Mouse (Mus musculus): ENCODE data around the gene Snai3. TPM values are rescaled to one million over a fixed set of nuclear protein-coding genes. Genes with fewer than 3 reads are reported as not detected.

The Snai3 gene
- total RNA-seq, 1 experiment from 2014 or later = not detected

DNA sequence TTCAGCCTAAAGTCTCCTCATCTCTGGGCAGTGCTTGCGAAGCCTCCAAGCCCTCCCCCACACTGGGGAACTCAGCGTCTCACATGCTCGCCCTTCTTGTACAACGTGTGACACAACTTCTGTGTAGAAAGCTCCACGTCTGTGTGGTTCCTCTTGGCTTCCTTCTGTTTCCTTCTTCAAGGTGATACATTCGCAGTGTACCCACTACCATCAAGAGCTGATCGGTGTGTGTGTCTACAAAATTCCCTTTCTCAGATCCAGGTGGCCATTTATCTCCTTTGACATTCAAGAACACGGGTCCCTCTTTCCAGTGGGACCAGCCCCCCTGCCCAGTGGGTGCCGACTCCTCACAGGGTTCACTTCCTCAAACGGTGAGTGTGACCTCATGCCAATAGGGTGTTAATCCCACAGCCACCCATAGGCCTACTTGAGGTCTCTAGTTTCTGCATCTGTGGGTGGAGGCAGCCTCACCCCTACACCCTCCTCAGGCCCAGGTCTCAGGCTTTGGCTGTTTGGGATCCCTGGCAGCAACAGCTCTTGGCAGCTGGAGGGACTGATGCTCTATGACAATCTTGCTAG is 30.4 kb downstream of the Snai3 start:
- DNase-seq = no peak

- DNase-seq = no peak
Measured at GRCm38 (mm10) chr8:122428163-122428562, 32.4 kb downstream of the Snai3 start.

DNA sequence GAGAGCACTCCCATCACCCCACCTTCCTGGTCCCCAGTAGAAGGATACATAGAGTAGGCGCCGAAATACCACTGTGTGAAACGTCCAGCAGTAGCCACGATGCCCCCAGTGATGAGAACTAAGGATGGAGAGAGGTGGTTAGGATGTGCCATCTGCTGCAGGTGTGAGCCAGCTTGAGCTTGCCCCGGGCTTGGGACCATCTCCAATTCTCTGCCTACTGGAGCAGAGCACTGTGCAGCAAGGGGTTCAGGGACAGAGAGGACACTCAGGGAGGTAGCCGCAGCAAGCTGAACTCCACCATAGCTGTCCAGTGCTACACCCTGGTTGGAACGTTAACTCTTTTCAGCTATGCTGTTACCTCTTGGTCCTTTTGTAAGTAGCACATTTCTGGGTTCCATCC is 32.9 kb downstream of the Snai3 start:
- DNase-seq = no peak

GRCm38 (mm10) chr8:122426145-122426544 is 34.4 kb downstream of the Snai3 start:
- no peak for DNase-seq

DNA sequence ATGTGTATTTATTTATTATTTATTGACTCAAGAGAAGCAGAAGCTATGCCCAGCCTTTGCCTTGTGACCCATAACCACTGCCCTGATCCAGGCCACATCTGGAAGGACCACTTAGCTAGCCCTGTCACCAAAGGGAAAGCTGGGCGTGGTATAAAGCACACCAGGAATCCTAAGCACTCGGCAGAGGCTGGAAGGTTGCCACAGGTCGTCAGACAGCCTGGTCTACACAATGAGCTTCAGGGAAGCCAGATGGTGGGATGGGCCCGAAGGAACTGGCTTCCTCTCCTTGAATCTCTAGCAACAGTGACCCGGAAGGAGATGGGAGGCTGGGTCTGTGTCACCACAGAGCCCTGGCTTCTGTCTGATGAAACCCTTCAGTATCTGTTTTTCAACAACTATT is 36.9 kb downstream of the Snai3 start:
- DNase-seq = no peak

DNA sequence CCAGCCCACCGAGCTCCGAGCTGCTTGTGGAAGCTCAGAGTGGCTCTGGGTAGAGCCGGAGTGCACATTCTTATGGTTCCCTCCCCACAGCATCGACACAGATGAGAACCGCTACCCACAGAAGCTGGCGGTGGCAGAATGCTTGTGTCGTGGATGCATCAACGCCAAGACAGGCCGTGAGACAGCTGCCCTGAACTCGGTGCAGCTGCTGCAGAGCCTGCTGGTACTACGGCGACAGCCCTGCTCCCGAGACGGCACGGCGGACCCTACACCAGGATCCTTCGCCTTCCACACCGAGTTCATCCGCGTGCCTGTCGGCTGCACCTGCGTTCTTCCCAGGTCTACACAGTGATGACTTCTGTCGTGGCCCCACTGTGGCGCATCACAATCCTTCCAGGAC is 37.3 kb downstream of the Snai3 start:
- no peak for DNase-seq

GRCm38 (mm10) chr8:122421376-122422070 is 39.0 kb downstream of the Snai3 start, which contains the start of gene Il17c:
Gene Il17c (plus strand): TSS chr8:122422020.
- DNase-seq = peak; percentile 30

DNA sequence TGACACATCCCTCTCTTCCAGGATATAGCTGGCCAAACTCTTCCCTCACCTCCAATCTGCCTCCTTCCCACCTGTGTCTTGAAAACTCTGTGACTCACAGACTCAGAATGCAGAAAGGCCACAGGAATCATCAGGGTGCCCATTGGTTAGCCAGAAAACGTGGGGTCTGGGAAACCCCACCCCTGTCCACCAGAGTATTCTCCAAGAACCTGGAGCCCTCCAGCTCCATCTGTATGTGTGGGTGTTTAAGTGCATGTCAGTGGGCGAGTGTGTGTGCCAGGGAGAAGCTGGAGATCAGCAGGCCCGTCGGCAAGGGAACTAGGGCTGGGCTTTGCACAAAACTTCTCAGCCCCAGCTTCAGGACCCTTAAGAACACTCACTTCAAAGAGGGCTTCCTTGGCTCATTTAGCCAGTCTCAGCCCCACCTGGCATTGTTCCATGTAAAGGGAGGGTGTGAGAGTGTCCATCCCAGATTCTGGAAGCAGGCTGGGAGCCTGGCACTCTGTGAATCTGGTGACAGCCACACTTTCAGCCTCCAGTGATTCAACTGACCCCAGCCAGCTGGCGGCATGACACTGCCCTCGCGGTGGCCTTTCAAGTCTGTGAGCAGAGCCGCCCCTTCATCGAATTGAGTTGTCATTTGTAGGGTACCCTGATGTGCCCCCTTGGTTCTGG is 40.5 kb downstream of the Snai3 start:
- DNase-seq = no peak

- DNase-seq = no peak
Measured at GRCm38 (mm10) chr8:122415554-122415953, 45.0 kb downstream of the Snai3 start.

DNA sequence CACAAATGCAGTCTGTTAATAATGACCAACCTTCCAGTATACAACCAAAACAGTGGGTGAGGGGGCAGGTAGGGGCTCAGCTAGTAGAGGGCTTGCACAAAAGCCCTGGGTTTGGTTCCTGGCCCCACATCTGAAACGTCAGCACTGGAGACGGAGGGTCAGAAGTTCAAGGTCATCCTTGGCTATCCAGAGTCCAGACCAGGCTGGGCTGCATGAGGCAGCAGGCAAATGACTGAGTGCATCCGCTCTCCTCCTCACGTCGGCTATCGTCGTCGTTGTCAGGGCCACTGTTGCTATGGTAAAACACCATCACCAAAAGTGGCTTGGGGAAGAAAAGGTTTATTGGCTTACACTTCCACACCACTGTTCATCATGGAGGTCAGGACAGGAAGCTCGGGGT is 46.2 kb downstream of the Snai3 start:
- DNase-seq = no peak

DNA sequence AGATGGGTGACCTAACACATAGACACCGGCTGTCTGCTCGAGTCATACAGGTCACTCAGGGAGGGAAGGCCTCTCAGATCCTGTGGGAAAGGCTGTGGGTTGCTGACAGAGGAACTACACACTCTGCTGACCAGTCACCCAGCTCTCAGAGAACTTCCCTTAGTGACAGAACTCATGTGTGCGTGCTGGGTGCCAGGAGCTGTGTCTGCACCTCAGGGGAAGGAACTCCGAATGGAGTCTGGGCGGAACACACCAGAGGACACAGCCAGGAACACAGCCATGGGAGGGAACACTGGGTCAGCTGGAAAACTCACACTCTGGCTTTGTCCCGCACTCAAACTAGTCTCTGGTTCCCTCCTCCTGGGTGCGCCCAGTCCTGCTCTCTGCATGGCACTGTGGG is 52.9 kb downstream of the Snai3 start:
- DNase-seq = no peak

GRCm38 (mm10) chr8:122405146-122405805 is 55.3 kb downstream of the Snai3 start:
- no peak for DNase-seq

Small RNAs within 50 kb of the gene (microRNA-seq; reads per million reads assigned to microRNA genes)
- 0 reads per million in 2 experiments for gene Gm24366

Other genes starting within 250 kb of the Snai3 start
- 23.6 and 24.6 TPM in 2 replicates for gene Zfpm1, start 178.6 kb downstream of the Snai3 start, total RNA-seq (2021)
- not detected in 2 replicates for gene Trhr2, start 100.0 kb downstream of the Snai3 start, total RNA-seq (2021)
- gene Zc3h18, start 84.1 kb downstream of the Snai3 start, total RNA-seq (2021) = 39.5 and 40.6 TPM in 2 replicates
- gene Il17c, start 38.7 kb downstream of the Snai3 start, total RNA-seq (2021) = not detected in 2 replicates
- 25.5 and 47.7 TPM in 2 replicates for gene Cyba, start 27.8 kb downstream of the Snai3 start, total RNA-seq (2021)
- 10.6 and 13.3 TPM in 2 replicates for gene Mvd, start 17.3 kb downstream of the Snai3 start, total RNA-seq (2021)
- 37.9 and 38.5 TPM in 2 replicates for gene Rnf166, start 15.3 kb upstream of the Snai3 start, total RNA-seq (2021)
- gene Ctu2, start 15.4 kb upstream of the Snai3 start, total RNA-seq (2021) = 21.3 and 23.0 TPM in 2 replicates
- gene Piezo1, start 90.6 kb upstream of the Snai3 start, total RNA-seq (2021) = 23.2 and 29.9 TPM in 2 replicates
- 15.5 and 15.8 TPM in 2 replicates for gene Cdt1, start 107.3 kb upstream of the Snai3 start, total RNA-seq (2021)
- 71.3 and 74.9 TPM in 2 replicates for gene Aprt, start 116.2 kb upstream of the Snai3 start, total RNA-seq (2021)
- gene Galns, start 150.7 kb upstream of the Snai3 start, total RNA-seq (2021) = 5.4 and 7.5 TPM in 2 replicates
- 47.6 and 52.6 TPM in 2 replicates for gene Trappc2l, start 150.9 kb upstream of the Snai3 start, total RNA-seq (2021)
- not detected in 2 replicates for gene Pabpn1l, start 162.0 kb upstream of the Snai3 start, total RNA-seq (2021)
- gene Cbfa2t3, start 238.4 kb upstream of the Snai3 start, total RNA-seq (2021) = 13.6 and 14.9 TPM in 2 replicates

Measured in adrenal gland, postnatal 14 days (tissue).